Mouse (Mus musculus) ES-CJ7 (cell line): ENCODE results near the gene Nfia.

Experiments used
- DNase-seq: peaks from one replicate; pipeline ENCODE4 v3.0.0; 2011; ENCODE audit warnings: low read depth, low spot score

Nfia gene

DNA sequence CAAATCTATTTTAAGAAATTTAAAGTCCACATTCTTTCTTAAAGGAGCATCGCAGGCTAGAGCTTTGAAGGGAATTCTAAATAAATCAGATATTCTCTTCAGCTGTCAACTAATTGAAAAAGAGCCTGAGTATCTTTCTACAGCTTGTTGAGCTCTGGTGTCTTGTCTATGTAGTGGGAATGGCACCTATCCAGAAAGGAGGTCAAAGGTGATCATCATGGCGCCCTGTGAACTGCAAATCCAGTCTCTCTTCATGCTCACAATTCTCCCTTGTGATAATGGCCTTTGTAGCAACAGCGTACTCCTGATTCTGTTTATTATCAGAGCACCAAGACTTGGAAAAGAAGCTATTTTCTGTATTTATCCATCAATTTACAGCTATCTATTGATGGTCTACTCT, 6.4 kb upstream of the Nfia start:
- no peak for DNase-seq

DNA sequence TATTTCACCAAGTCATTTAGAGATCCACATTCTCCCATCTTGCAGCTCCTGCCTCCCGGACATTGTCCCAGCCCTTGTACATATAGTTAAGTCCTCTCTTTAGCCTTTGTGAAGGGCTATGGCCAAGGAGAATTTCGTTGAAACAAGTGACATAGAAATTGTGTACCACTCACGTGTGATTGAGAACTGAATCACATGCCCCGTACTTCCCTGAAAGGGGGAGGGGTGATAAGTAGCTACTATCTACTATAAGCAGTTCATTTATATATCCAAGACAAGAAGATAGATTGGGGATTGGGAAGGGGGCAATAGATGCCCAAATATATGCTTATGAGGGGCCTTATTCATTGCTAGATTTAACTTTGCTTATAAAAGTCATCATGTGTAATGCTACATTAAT, 5.5 kb upstream of the Nfia start:
- no peak for DNase-seq

DNA sequence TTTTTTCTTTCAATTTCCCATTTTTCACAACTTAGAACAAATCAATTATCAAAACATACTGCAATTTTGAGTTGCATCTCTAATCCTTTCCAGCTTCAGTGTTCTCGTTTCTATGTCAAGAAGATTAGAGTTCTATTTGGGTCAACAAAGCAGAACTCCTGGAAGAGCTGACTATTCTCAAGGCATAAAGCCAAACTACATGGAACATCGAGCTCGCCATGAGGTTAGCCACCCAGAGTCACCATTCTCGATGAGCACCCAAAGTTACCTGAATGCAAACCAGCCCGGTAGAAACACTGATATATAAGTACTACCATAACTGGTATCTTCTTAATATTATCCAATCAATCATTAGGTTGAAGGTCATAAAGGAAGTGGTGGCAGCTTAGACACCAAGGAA, 5.0 kb upstream of the Nfia start:
- no peak for DNase-seq

DNA sequence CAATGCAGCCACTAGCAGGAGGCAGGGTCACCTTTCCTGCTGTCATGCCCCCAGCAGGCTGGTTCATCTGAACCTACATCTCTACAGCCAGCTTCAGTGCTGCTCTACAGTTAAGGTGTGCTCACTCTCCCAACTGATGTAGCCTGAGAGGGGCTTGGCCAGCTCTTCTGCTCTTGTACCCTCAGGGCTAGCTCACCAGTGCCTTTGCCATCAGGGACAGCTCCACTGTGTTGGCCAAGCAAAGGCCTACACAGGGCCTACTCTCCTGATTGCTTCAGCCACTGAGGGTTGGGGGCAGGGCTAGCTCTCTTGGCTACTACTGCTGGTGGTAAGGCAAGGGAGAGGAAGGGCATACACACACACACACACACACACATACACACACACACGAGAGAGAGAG, 2.7 kb upstream of the Nfia start:
- no peak for DNase-seq

DNA sequence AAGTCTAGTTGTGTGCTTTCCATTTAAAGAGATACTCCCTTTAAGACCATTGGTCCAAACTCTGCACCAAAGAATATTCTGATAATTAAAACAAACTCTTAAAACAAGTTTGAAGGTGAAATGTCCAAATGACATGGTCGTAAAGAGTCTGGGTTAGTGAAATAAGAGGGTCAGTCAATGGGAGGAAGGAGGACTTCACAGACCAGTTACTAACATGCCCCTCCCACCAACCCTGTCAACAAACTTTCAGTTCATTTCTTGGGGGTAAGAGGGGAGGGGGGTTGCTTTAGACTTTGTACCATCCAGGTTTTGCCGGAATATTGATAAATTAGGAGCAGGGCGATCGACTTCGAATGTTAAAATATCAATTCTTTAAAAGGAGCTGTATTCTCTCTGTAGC, 1.1 kb upstream of the Nfia start:
- no peak for DNase-seq

DNA sequence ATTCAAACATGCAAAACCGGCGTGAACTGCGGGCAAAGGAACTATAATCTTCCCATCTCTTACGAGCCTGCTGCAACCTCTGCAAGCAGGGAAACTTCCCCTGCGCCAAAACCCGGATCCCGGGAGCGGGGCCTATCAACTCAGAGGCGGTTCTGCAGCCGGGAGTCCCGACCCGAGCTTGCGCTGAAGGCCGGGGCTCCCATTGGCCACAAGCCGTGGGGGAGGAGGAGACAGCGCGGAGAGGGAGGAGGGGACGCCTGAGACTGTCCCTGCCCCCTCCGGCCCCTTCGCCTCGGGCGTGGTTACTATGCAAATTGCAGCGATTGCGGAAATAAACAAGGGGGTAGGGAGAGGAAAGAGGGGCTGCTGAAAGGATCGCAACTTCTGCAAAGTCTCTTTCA, 450 bp upstream of the Nfia start:
- peak; percentile 95 for DNase-seq

DNA sequence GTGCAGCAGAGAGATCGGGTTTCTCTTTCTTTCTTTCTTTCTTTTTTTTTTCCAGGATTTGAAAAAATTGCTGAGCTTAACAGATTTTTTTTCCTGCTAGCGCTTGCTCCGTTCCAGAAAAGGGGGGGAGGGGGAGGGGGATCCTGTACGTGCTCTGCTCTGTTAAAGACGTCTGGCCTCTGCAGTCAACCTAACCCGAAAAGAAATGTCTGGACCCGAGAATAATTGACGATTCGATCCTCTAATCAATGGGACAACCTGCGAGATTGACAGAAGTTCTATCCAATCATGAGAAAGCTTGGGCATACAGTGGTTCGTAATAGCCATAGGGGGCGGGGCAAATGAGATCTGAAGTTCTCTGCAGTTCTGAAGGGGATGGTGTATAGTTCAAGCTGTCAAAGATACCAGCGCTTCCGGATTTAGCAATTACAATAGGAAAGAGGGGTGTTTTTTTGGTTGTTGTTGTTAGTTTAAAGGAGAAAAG, 618 bp downstream of the Nfia start:
- DNase-seq: peak; percentile 99

DNA sequence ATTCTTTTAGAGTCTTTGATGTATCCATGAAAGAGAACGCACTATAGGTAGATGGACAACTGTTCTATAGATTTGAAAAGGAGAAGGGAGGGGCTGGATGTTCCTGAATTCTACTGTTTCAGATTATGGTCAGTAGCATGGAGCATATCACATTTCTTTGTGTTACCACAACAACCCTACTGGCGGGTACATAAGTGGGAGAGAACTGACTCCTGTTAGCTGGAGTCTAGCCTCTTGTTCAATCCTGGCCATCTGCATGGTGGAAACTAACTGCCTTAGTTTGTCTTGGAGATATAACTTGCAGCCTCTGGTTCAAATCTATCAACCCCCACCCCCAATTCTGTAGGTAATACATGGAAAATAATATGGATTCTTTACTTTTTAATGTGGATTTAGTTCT, 1.3 kb downstream of the Nfia start:
- DNase-seq: no peak

DNA sequence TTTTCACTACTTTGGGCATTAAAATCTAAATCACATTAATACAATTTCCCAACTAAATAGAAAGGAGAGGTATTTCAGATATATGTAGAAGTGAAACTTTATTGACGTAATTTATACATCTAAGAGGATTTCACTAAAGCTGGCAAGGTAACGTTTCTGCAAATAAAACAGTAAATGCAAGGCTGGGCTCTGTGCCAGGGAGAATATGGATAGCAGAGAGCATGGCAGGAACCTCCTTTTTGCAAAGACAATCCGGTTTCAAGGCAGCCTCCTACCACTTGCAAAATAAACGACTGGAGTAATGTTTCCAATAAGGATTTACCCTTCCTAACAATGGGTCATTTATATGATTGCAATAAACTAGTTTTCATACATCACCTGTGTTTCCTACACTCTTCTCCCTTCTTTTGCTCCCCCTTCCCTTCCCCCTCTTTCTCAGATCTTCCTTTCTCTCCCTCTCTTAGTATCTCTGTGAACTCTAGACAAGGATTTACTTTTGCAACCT, 2.0 kb downstream of the Nfia start:
- no peak for DNase-seq

DNA sequence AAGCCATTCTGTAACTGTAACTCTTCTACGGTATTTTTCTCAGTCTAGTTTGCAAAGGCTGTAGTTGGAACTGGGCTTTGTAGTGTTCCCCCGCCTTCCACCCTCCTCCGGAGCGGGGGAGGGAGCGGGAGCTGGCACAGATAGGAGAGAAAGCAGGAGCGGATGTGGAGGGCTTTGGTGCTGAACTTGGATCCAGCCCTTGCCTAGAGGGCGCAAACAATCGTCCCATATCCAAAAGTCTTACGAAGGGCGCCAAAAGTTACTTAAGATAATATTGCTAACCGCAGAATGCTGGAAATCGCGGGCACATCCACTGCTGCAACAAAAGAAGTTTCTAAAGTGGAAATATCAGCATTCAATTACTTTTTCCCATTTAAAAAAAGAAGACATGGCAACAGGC, 2.5 kb downstream of the Nfia start:
- DNase-seq: peak; percentile 60

DNA sequence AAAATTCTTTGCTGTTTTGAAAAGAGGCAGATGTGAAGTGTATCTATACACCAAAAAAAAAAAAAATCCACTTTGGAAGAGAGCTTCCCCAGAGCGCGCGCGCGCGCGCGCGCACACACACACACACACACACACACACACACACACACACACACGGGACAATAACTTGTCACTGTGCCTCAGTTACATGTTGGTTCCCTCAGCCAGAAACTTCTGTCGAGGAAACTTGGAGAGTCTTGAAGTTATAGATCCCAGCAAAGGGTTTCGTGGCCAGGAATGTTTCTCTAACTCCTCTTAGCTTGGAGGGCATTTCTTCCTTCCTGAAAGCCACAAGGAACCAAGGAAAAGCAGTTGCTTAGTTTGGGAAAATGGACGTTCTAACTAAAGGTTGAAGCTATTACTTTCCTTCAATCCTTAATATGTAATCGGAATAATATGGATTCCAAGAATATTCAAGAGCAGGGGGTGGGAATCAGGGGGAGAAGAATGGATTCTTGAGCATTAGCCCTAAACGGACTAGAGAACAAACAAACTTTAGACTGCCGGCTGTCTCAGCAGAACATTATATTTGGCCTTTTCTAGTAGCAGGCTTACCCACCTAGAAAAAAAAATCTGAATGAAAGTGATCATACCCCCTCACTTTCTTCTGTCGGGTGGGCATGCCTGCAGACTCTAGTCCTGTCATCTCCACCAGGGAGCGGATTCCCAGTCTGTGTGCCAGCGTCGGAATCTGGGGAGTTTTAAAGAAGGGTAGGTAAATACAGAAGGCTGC, 3.1 kb downstream of the Nfia start:
- no peak for DNase-seq

DNA sequence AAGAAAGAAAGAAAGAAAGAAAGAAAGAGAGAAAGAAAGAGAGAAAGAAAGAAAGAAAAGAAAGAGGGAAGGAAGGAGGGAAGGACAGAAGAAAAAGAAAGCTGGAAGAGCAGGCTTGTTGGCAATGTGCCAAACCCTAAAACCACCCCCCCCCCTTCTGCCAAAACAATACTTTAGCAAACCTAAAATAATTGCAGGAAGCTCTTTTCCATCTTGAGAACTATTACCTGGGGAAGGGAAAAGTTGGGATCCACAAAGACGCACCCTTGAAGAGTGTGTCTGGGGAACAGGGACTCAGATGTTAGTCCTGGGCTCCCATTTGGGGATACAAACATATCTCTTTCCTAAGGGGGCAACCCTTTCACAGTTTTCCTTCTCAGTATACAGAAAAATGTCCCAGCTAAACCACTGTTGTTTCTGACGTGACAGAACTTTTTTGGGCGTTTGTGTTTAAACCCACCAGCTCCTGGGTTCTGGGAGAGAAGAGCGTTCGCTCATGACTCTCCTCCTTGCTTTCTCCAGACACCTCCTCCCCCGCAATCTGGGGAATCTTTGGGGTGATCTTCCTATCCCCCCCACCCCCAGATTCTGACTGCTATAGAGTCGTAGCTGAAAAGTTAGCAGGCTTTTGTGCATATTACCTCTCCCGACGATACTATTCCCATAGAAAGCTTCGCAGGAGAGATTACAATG, 4.0 kb downstream of the Nfia start:
- DNase-seq: peak; percentile 10

DNA sequence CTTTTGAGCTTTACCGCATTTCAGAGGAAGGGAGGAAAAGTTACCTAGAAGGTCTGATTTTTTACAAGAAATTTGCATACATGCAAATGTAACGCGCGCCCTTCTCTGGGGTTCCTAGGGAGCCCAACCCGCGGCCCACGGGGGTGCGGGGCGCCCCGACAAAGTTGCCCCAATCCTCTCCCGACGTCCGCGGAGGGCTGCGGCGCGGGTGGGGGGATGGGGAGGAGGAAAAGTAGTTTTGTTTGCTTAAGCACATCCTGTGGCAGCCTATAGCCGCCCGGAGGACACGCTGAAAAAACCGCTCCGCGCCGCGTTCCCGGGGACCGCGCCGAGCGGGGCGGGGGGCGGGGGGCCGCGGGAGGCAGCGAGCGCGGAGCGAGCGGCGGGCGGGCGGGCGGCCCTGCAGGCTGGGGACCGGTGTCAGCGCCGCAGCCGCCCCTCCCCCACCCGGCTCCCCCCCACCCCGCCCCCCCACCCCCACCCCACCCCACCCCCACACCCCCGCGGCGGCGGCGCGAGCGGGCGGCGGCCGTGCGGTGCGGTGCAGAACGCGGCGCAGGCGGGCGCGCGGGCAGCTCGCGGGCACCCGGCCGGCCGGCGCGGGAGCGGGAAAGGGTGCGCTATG, 4.7 kb downstream of the Nfia start:
- DNase-seq: peak; percentile 19

DNA sequence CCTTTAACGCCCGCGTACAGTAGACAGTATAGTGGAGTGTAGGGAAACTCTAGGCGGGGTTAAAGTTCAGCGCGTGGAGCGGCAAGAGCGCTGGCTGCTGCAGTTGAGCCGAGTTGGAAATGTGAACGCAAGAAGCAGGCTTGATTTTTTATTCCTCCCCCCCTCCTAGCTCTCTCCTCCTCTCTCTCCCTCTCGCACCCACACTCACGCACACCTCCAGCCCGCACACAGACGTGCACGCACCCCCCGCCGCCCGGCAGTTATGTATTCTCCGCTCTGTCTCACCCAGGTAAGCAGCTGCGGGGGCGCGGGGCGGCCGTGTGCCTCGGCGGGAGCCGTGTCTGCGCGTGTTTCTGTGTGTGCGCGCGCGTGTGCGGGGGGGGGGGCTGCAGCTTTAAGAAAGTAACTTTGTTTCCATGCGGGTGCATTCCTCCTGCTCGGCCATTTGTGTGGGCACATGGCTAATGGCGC, 5.2 kb downstream of the Nfia start, which contains the start of gene E130114P18Rik:
TSS of gene E130114P18Rik (minus strand) at position 373 of the 471 bp plus-strand sequence.
- peak; percentile 76 for DNase-seq

DNA sequence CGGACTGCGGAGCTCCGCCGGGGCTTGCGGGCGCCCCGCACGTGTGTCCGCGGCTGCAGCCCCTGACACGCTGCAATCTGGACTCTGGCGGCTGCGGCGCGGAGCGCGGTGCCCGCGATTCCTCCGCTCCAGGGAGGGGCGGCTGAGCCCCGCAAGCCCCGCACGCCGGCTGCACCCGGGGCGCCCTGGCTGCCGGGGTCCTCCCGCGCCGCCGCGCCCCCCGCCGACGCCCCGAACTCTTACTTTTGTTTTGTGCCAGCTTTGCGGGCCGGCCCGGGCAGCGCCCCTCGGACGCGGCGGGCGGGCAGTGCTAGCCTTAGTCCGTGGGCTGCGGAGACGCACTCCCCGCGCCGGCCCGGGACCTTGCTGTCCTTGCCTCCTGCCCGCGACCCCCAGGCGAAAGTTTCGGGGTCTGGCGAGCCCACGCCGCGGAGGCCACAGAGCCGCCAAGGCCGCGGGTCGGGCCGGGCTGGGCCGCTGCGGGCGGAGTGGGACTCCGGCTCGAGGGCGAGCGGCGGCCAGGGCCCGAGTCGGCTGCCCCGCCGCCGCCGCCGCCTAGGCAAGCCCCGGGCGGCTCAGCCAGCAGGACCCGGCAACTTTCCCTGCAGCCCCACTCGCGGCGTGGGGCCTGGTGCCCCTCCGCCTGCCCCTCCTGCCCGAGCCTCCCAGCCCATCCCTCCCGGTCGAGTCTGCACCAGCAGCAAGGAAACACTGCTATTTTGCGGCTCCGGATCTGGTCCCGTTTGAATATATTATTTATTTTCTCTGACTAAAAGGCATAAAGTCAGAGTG, 5.9 kb downstream of the Nfia start:
- DNase-seq: no peak

DNA sequence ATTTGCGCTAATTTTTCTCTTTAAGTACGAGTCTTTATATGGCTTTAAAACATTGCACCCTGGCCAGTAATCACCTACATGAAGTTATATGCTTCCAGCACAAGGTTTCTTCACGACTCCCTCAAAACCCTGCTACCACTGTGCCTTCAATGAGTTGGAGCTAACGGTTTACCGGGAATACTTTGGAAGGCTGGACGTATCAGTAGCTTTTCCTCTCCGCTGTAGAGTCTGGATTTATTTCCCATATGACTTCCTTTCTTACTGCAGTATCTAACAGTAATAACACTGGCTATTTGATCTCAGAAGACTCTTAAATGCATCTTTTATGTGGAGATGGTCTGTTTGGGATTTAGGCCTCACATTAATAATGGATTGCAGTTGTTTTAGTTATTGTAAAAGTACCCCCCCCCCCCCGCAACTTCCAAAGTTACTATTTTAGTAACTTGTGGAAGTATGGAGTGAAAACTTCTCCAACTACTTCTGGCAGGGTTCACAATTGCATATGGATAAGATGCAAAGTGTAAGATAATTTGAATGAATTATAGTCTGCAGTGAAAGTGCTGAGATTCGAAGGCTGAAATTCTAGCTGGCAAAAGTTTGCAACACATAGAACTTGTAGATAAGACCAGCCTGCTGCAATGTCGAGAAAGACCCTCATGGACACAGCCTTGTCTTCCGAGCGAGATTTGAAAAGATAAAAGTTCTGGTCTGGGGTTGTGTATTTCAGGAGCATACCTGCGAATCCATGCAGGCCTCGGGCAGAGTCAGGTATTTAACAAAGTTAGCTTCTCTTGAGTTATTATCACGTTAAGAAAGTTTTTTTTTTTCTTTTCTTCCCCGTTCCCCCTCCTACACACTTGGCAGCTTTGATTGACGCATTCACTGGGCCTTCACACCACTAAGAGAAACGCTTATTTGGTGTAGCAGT, 6.7 kb downstream of the Nfia start:
- DNase-seq: no peak

DNA sequence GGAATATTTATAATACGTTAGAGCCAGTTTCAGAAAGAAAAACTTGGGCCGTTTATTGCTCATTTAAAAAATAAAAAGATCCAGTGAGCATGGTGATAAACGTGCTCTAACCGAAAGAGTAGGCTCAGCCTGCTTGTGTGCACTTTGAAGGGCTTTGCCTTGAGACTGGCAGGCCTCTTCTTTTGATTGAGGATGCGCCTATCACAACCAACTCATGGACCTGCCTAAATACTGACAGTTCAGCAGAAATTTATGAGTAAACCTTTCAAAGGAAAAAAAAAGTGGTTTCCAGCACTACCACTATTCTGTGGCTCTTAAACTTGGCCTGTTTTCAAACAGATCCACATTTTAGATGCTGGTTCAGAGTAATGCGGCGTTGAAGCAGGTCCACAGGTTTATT, 7.5 kb downstream of the Nfia start:
- DNase-seq: no peak

DNA sequence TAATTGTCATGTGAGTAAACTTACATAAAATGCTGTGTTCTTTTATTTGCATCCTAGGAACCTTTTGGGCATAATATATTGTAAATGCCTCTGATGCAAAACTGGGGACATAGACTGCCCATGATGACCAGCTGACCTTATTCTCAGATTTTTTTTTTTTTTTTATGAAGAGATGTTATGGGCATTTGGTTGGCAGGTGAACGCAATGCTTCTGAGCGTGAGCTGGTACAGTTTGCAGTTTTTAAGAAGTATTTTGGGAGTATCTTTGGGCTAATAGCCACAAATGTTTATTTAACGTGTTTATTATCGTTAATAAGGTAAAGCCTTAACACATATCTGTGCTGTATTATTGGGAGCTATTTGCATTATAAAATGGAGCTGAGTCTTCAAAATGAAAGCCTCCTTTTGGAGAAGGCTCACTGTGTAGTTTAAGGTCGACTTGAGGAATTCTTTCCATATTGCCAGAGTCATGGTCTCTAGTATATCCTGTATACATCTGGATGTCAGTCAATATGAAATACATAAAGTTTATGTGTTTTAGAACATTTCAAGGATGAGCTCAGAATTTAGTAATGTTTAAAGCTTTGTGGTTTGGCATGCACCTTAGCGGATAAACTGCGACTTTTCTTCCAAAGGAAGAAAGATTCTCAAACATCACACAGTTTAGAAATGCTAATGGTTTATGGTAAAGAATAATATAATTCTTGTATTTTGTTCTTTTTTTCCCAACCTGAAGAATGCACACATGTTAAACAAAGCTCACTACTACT, 8.3 kb downstream of the Nfia start:
- no peak for DNase-seq

DNA sequence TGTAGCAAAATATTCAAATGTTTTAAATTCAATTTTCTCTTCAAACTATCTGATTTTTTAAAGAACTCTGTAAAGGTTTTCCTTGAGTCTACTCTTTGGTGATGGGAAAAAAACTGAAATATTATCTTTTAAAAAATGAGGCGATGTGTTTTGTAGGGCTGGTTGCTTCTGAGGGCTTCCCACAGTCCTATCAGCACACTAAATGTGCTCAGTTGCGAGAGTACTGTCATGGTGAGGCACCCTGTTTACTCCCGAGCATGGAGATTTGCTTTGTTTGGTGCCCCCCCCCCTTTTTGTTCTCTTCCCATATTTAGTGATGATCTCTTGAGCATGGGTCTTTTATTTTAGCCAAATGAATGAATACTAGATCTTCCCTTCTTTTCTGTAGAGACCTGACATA, 9.5 kb downstream of the Nfia start:
- DNase-seq: no peak

DNA sequence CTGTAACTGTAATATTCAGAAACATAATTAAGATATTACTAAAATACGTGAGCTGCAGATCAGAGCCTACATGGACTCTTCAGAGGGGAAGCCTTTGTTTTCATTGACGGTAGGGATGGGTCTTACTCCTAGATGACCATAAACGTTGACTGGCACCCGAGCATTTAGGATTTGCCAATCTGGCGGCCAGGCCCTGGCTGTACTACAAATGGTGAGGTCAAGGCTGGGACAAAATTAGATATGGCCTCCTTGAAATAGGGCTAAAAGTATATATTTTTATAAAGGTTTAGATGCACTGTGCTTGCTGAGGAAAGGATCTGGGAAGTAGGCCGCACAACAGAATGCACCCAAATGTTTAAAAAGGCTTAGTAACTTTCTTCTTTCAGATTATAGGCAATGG, 10.0 kb downstream of the Nfia start:
- no peak for DNase-seq
